Mouse (Mus musculus): ENCODE measurements around the gene Itgb7. TPM values are rescaled to one million over a fixed set of nuclear protein-coding genes. Genes with fewer than 3 reads are reported as not detected.

Gene Itgb7
- polyA plus RNA-seq, 1 experiment, result 2.0 TPM

DNA sequence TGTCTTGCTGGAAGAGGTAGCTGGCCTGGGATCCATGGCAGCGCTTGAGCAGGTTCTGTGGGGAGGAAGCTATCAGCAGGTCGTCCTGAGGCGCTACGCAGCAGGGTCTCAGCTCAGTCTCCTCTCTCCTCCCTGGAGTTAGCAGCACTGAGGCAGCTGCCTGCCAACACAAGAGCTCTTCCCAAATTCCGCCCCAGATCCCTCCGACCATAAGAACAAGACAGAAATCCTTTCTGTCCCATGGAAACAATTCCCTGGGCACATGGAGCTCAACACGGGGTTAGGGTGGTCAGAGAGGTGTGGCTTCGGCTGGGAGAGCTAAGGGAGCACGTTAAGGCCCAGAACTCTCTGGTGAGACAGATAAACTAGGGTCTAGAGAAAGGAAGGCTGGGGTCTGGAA, 52.6 kb downstream of the Itgb7 start:
- Histone ChIP-seq H3K36me3 (ENCODE audit: control insufficient read depth, insufficient read depth) (no peaks in the 10 kb centered on the region), H3K79me2 (ENCODE audit: control insufficient read depth, insufficient read depth) (no peaks in the 10 kb centered on the region)
- TF ChIP-seq TCF12 (IDR thresholded peaks at IDR 0.05; ENCODE audit: insufficient read depth, poor library complexity, severe bottlenecking) (no peak), USF1 (IDR thresholded peaks at IDR 0.05; ENCODE audit: low read depth) (no peak), REST (IDR thresholded peaks at IDR 0.05; ENCODE audit: insufficient read depth, insufficient read length) (no peak), E2F4 (IDR thresholded peaks at IDR 0.05; ENCODE audit: insufficient read depth) (no peak)

DNA sequence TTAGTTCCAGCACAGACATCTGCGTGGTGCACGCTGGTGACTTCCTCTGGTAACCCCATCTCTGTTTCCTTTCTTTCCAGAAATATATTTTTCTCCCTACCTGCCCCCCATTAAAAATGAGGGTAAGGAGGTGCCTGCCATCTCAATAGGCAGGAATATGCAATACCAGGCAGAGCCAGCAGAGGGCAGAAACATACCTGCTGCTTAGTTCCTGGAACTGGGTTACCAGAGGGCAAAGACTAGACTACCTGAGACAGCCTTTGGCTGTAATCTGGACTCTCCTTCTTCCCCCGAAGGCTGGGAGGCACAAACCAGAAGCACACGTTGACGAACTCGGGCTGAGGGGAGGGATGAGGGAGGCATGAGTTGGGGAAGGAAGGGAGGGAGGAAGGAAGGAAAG, 53.5 kb downstream of the Itgb7 start:
- TF ChIP-seq TCF12 (IDR thresholded peaks at IDR 0.05; ENCODE audit: insufficient read depth, poor library complexity, severe bottlenecking) (no peak), USF1 (IDR thresholded peaks at IDR 0.05; ENCODE audit: low read depth) (no peak), POLR2AphosphoS2 (IDR thresholded peaks at IDR 0.05; ENCODE audit: insufficient read length, low read depth) (no peak), MAX (IDR thresholded peaks at IDR 0.05; ENCODE audit: low read depth) (no peak), SRF (IDR thresholded peaks at IDR 0.05; ENCODE audit: control insufficient read depth, insufficient read length, low read depth) (no peak), E2F4 (IDR thresholded peaks at IDR 0.05; ENCODE audit: insufficient read depth) (no peak), CEBPB (IDR thresholded peaks at IDR 0.05; ENCODE audit: insufficient read depth, poor library complexity, severe bottlenecking) (no peak), MYOG (IDR thresholded peaks at IDR 0.05; ENCODE audit: control insufficient read depth in 1 of 3, insufficient read depth in 1 of 3, insufficient read length in 2 of 3, low read depth in 2 of 3) (no peak), MYOD1 (IDR thresholded peaks at IDR 0.05; ENCODE audit: control insufficient read depth in 1 of 3, insufficient read length in 2 of 3, low read depth in 2 of 3) (no peak), POLR2A (IDR thresholded peaks at IDR 0.05; ENCODE audit: insufficient read length, low read depth) (no peak), TCF3 (IDR thresholded peaks at IDR 0.05; ENCODE audit: insufficient read length, low read depth) (no peak), REST (IDR thresholded peaks at IDR 0.05; ENCODE audit: insufficient read depth, insufficient read length) (no peak)
- no peak overlapping the region for H3K4me2 ChIP-seq (ENCODE audit: low read depth)
- H3K27me3 ChIP-seq (ENCODE audit: control insufficient read depth, insufficient read depth, insufficient read length), result no peaks in the 10 kb centered on the region
- H3K36me3 ChIP-seq (ENCODE audit: control insufficient read depth, insufficient read depth), result no peaks in the 10 kb centered on the region
- H3K79me2 ChIP-seq (ENCODE audit: control insufficient read depth, insufficient read depth), result no peaks in the 10 kb centered on the region
- no peak overlapping the region for H3ac ChIP-seq (ENCODE audit: control insufficient read depth, insufficient read length)
- no peak overlapping the region for H3K4me3 ChIP-seq

More for the DNA sequence above, 52.6 kb downstream of the Itgb7 start:
- Histone ChIP-seq H3K4me2 (ENCODE audit: low read depth) (no peak overlapping the region), H3K4me3 (no peak overlapping the region), H3ac (ENCODE audit: control insufficient read depth, insufficient read length) (no peak overlapping the region), H3K27me3 (ENCODE audit: control insufficient read depth, insufficient read depth, insufficient read length) (no peaks in the 10 kb centered on the region)

DNA sequence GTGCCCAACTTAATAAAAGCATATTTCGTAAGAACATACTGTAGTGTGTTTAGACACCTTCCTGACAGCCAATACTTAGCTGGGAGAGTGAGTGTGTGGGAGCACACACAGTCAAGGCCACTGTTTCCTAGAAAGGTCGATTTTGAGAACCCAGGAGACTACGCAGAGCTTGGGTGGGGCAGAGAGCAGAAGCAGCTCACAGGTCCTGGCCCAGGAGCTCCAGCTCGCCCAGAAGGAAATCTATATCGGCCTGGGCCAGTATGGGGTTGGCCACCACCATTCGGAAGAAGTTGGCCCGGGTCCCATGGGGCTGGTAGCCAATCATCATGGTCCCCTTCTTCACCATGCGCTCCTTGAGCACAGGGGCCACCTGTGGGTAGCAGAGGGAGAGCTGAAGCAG, 54.3 kb downstream of the Itgb7 start:
- Histone ChIP-seq H3ac (ENCODE audit: control insufficient read depth, insufficient read length) (no peak overlapping the region), H3K36me3 (ENCODE audit: control insufficient read depth, insufficient read depth) (no peaks in the 10 kb centered on the region), H3K27me3 (ENCODE audit: control insufficient read depth, insufficient read depth, insufficient read length) (no peaks in the 10 kb centered on the region), H3K4me3 (no peak overlapping the region), H3K79me2 (ENCODE audit: control insufficient read depth, insufficient read depth) (no peaks in the 10 kb centered on the region), H3K4me2 (ENCODE audit: low read depth) (no peak overlapping the region)
- TF ChIP-seq REST (IDR thresholded peaks at IDR 0.05; ENCODE audit: insufficient read depth, insufficient read length), result no peak
- no peak for TF ChIP-seq TCF12 (IDR thresholded peaks at IDR 0.05; ENCODE audit: insufficient read depth, poor library complexity, severe bottlenecking)
- TF ChIP-seq USF1 (IDR thresholded peaks at IDR 0.05; ENCODE audit: low read depth), result no peak
- TF ChIP-seq TCF3 (IDR thresholded peaks at IDR 0.05; ENCODE audit: insufficient read length, low read depth), result no peak
- TF ChIP-seq MYOG (IDR thresholded peaks at IDR 0.05; ENCODE audit: control insufficient read depth in 1 of 3, insufficient read depth in 1 of 3, insufficient read length in 2 of 3, low read depth in 2 of 3), result no peak
- TF ChIP-seq MAX (IDR thresholded peaks at IDR 0.05; ENCODE audit: low read depth), result no peak
- TF ChIP-seq POLR2A (IDR thresholded peaks at IDR 0.05; ENCODE audit: insufficient read length, low read depth), result no peak
- TF ChIP-seq E2F4 (IDR thresholded peaks at IDR 0.05; ENCODE audit: insufficient read depth), result no peak
- TF ChIP-seq POLR2AphosphoS2 (IDR thresholded peaks at IDR 0.05; ENCODE audit: insufficient read length, low read depth), result no peak
- no peak for TF ChIP-seq CEBPB (IDR thresholded peaks at IDR 0.05; ENCODE audit: insufficient read depth, poor library complexity, severe bottlenecking)
- no peak for TF ChIP-seq MYOD1 (IDR thresholded peaks at IDR 0.05; ENCODE audit: control insufficient read depth in 1 of 3, insufficient read length in 2 of 3, low read depth in 2 of 3)
- no peak for TF ChIP-seq SRF (IDR thresholded peaks at IDR 0.05; ENCODE audit: control insufficient read depth, insufficient read length, low read depth)

DNA sequence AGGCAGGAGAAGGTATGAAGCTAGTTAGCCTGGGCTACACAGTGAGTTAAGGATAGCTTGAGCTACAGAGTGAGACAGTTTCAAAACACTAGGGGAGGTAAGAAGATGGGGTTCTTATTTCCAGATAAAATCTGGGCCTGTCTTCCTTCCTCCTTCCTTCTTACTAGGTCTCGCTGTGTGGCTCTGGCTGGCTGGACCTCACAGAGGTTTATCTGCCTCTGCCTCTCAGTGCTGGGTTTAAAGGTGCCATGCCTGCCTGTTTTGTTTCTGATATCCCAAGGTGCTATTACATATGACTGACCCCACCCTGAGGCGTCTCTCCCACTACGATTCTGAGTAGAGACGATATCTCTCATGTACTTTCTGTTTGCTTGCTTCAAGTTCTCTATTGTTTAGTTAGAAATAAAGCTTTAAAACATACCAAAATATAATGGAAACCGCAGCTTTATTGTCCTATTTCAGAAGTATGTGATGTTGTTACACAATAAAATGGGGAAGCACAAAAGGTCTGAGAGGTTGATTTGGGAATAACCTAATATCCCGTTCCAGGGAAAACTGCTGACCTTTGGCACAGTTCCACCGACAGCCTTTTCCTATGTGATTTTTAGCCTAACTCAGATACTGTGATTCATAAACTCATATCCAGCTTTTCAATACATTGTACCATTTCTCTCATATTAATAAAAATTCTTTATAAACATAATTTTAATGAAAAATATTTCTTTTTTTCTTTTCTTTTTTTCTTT, 55.0 kb downstream of the Itgb7 start:
- Histone ChIP-seq H3K4me2 (ENCODE audit: low read depth) (no peak overlapping the region), H3ac (ENCODE audit: control insufficient read depth, insufficient read length) (no peak overlapping the region), H3K36me3 (ENCODE audit: control insufficient read depth, insufficient read depth) (no peaks in the 10 kb centered on the region), H3K27me3 (ENCODE audit: control insufficient read depth, insufficient read depth, insufficient read length) (no peaks in the 10 kb centered on the region), H3K79me2 (ENCODE audit: control insufficient read depth, insufficient read depth) (no peaks in the 10 kb centered on the region), H3K4me3 (no peak overlapping the region)
- TF ChIP-seq MYOG (IDR thresholded peaks at IDR 0.05; ENCODE audit: control insufficient read depth in 1 of 3, insufficient read depth in 1 of 3, insufficient read length in 2 of 3, low read depth in 2 of 3) (no peak), USF1 (IDR thresholded peaks at IDR 0.05; ENCODE audit: low read depth) (no peak), SRF (IDR thresholded peaks at IDR 0.05; ENCODE audit: control insufficient read depth, insufficient read length, low read depth) (no peak), CEBPB (IDR thresholded peaks at IDR 0.05; ENCODE audit: insufficient read depth, poor library complexity, severe bottlenecking) (no peak), TCF3 (IDR thresholded peaks at IDR 0.05; ENCODE audit: insufficient read length, low read depth) (no peak), E2F4 (IDR thresholded peaks at IDR 0.05; ENCODE audit: insufficient read depth) (no peak), POLR2AphosphoS2 (IDR thresholded peaks at IDR 0.05; ENCODE audit: insufficient read length, low read depth) (no peak), REST (IDR thresholded peaks at IDR 0.05; ENCODE audit: insufficient read depth, insufficient read length) (no peak), MYOD1 (IDR thresholded peaks at IDR 0.05; ENCODE audit: control insufficient read depth in 1 of 3, insufficient read length in 2 of 3, low read depth in 2 of 3) (no peak), MAX (IDR thresholded peaks at IDR 0.05; ENCODE audit: low read depth) (no peak), TCF12 (IDR thresholded peaks at IDR 0.05; ENCODE audit: insufficient read depth, poor library complexity, severe bottlenecking) (no peak), POLR2A (IDR thresholded peaks at IDR 0.05; ENCODE audit: insufficient read length, low read depth) (no peak)
